Mouse (Mus musculus) kidney, postnatal 10 days (tissue): ENCODE data around the gene Supt20.
A peak's percentile ranks its signal among the peaks of the same experiment; 100 is the strongest.
"Not testable (repeated sequence)": the region's sequence is repeated elsewhere in the genome, so short reads cannot be mapped to it uniquely, and the experiment has no call there.

ENCODE experiments used
- DNase-seq: peaks from one replicate; pipeline ENCODE4 v3.0.0; 2021; ENCODE audit warnings: mixed read lengths

The Supt20 gene

DNA sequence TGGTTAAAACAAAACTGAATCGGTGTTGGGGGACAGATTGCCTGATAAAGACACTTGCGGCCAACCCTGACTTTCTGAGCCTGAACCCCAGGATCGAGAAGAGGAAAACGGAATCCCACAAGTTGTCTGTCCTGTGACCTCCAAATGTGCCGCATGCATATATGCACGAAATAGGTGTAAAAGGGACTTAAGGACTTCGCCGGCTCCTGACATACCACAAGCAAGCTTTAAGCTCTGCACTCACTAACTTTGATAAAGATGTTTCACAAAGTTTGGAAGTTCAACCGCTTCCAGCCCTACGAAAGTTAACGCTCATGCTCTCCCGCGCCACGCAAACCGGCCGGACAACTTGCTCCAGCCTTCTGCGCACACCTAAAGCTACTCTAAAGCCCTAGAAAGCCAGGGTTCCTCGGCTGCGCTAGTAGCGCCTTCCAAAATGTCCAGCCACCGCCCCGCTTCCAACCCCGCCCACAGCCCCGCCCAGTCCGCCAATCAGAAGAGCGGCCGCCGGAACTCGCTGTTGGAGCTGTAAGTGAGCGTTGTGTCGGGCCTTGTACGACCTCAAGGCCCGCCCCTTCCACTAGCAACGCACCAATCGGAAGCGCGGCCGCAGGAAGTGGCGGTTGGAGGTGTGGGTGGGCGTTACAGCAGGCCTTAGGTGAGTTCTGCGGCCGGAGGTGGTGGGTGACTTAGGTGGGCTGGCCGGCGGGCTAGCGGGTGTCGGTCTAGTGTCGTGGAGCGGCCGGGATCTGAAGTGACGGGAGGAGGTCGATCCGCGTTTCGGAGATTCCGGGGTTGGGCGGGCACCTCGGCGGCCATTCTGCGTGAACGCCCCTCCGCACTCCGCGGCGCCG, at the start of gene Supt20:
Supt20 (plus strand) TSS at position 606 of the 854 bp plus-strand sequence.
- DNase-seq = peak; percentile 97

GRCm38 (mm10) chr3:54642851-54643250, 49.8 kb upstream of the Supt20 start:
- DNase-seq = no peak

- DNase-seq = no peak
These were observed 45.0 kb upstream of the Supt20 start for GRCm38 (mm10) chr3:54647583-54647982.

GRCm38 (mm10) chr3:54651576-54651975, 41.0 kb upstream of the Supt20 start:
- peak; percentile 30 for DNase-seq

DNA sequence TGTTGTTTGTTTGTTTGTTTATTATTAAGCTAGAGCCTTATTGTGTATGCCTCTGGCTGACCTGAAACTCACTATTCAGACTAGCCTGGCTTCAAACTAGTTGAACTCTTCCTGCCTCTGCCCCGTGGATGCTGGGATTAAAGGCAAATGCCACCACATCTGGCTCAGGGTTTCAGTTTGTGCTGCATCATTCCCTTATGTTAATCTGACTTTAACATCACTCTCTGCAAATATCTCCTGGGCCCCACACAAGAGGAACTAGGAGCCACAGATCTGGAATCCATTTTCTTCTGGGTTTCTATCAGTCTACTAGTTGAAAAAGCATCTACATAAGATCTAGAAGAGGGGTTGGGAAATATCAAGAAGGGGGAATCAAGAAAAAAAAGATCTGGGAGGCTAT, 38.4 kb upstream of the Supt20 start:
- DNase-seq = no peak

DNA sequence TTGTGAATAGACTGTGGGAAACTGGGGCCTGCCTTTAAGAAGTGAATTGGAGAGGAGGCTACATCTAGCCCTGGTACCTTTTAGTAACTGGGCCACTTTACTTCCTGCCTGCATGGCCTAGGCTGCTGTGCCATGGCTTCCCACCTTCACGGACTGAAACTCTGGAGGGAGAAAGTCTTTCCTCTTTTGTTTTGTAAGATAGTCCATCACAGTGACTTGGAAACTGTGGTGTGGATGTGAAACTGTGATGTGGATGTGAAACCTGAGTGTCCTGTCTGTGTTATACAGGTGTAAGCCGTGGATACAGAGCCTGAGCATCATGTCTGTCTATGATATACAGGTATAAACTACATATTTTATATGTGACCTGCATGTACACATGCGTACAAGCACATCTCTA, 35.5 kb upstream of the Supt20 start:
- no peak for DNase-seq

DNA sequence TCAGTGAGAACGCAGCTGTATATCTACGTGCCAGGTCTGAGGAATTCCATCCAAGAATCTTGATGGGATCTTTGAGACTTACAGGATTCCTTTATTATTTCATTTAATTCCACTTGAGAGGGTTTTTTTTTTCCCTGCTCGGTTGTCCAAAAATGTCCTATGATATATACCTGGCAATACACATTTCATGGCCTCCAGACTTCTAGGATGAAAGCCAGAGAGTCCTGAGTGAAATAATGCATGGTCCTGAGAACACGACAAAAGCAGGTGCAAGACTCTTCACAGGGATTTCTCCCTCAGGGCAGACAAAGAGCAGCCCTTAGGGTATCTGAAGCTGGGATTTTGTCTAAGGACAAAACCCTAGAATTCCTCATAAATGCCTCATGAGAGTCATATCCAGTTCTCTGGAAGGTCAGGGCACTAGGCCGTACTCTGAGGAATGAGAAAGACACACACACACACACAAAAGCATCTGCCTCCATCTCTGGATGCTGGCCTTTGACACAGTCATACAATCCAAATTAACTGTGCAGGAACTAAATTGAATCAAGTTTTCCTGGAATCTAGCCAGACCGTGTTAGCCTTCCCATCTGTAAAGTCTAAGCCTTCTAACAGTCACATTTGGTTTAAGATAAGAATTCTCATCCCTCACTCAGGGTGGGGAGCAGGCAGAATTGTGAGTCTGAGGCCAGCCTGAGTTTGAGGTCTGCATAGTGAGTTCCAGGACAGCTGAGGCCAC, 34.5 kb upstream of the Supt20 start:
- DNase-seq = peak; percentile 53

DNA sequence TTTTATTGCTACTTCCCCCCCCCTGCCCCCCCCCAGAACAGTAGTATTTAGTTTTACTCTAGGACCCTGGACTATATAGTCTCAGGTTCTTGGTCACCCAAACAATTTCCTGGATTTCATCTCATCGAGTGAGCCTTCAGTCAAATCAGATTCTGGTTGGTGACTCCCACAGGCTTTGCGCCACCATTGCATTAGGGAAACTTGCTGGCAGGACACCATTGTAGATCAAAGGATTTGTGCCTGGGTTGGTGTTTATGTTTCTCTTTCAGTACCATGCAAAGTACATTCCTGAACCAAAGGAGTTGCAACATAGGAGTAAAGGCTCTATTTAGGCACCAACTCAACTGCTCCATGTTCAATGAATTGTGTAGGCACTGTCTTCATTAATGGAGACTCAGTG, 32.9 kb upstream of the Supt20 start:
- DNase-seq = no peak

GRCm38 (mm10) chr3:54662411-54662810, 30.2 kb upstream of the Supt20 start:
- DNase-seq = peak; percentile 38

GRCm38 (mm10) chr3:54668141-54668540, 24.5 kb upstream of the Supt20 start:
- DNase-seq = no peak

GRCm38 (mm10) chr3:54668722-54669121, 23.9 kb upstream of the Supt20 start:
- no peak for DNase-seq

- no peak for DNase-seq
These were observed 23.0 kb upstream of the Supt20 start for GRCm38 (mm10) chr3:54669559-54669958.

DNA sequence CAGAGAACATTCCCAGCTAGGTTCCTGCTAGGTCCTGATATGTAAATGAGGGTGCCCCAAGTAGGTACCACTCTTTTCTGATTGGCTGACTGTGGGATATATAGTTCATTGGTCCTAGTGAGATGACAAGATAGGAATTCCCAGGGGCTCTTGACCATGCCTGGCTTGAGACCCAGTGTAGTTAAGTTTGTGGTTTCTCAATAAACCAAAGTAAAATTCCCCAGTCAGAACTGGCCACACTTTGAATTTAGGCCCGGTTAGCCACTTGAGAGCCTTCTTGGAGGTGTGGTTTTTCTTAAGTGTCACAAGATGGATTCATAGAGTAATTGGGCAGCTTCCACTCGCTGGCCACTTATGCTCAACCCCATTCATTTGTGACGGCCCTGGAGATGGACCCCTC, 20.5 kb upstream of the Supt20 start:
- DNase-seq = no peak

- DNase-seq = peak; percentile 67
These were observed 19.8 kb upstream of the Supt20 start for GRCm38 (mm10) chr3:54672557-54673529.

DNA sequence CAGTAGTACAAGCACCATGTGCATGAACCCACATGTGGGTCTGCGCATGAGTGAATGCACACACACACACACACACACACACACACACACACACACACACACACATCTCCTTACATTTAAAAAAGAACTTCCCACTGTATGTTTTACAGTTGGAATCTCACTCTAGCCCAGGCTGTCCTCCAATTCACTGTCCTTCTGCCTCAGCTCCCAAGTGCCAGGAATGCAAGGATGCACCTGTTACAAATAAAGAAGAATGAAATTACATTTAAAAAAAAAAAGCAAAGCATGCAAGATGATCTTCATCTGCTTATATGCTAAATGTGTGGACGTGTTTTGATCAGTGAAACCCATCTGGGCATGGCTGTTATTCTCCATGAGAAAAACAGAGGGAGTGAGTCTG, 15.8 kb upstream of the Supt20 start:
- DNase-seq = no peak

DNA sequence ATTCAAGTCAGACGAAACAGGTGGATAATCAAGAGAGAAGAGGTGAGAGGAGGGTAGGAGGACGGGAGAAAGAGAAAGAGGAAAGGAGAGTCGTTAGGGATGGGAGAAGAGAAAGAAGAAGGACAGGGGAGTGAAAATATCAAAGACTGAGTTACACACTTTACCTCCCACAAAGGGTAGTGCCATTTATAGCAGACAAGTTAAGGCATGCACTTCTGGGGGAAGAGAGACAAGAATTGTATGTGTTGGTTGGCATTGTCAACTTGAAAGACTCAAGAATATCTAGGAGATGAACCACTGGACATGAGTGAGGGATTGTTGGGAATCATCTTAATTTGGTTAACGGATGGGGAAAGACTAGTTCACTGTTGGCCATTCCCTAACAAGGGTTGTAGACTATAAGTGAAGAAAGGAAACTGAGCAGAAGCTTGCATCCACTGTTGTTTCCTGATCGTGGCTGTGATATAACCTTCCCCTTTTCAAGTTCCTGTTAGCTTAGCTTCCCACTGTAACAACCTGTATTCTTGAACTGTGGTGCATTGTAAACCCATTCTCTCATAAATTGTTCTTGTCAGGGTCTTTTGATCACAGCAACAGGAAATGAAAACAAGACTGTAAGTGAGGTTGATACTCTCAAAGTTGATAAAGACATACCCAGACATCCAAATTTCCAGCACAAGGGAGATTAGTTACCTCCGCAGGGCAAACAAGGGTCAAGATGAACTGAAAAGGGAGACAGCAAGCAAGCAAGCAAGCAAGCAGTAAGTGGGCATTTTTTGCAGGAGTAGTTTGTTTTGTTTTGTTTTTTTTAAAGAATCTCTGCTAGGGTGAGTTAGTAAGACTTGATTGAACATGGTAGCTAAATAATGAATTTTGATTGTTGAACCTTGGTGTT, 11.1 kb upstream of the Supt20 start:
- DNase-seq = no peak

GRCm38 (mm10) chr3:54685202-54685601, 7.4 kb upstream of the Supt20 start:
- no peak for DNase-seq

DNA sequence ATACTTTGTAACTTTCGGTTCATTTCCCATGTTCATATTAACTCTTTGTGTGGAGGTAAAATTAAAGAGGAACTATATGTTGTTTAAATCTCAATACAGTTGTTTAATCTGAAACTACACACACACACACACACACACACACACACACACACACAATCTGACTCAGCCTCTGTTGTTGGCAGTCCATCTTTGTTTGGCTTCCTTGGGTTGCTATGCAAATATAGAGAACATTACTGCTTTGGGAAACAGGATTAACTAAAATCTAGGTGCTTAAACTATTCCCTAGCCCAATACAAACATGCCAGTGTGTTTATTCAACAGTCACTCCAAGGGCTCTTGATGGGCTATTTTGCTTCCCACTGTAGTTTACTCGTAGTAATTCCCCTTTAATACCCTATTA, 5.4 kb upstream of the Supt20 start:
- DNase-seq = no peak

- no peak for DNase-seq
These were observed 3.5 kb upstream of the Supt20 start for GRCm38 (mm10) chr3:54689091-54689490.

- no peak for DNase-seq
These were observed 429 bp downstream of the Supt20 start for GRCm38 (mm10) chr3:54693056-54693415.

DNA sequence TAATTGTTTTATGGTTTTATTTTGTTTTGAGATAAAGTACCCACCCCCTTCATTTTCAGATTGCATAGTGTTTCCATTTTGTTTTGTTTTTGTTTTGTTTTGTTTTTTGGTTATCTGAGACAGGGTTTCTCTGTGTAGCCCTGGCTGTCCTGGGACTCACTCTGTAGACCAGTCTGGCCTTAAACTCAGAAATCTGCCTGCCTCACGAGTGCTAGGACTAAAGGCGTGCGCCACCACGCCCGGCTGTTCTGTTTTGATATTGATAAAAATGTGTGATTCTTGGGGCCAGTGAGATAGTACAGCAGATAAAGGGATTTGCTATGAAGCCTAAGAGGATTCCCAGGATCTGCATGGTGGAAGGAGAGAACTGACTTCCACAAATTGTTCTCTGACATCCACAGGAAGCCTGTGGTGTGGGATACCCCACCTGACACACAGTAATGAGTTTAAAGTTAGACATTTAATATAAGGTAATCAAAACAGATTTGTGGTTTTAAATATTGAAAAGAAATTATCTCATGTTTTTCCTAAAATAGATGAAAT, 7.2 kb downstream of the Supt20 start:
- DNase-seq = no peak

DNA sequence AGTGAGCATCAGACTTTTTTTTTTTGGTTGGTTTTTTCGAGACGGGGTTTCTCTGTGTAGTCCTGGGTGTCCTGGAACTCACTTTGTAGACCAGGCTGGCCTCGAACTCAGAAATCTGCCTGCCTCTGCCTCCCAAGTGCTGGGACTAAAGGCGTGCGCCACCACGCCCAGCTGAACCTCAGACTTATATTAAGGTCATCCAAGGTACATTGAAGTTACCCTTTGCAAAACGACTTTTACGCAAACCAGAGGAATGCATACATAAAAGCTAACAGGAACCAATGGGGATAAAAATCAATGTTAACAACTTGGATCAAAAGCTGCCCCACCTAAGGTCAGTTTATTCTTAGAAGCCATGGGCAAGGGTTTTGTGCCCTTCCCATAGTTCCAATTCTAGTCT, 11.5 kb downstream of the Supt20 start:
- not testable (repeated sequence) for DNase-seq
